Mouse (Mus musculus) layer of hippocampus, postnatal 10 days (tissue): ENCODE data around the gene Slc12a7. TPM values are rescaled to one million over a fixed set of nuclear protein-coding genes. Genes with fewer than 3 reads are reported as not detected.
"Not testable (repeated sequence)": the region's sequence is repeated elsewhere in the genome, so short reads cannot be mapped to it uniquely, and the experiment has no call there.

ENCODE experiments used
- DNase-seq, 2 experiments: peaks; one replicate each; pipeline ENCODE4 v3.0.0; 2021; ENCODE audit warnings: low spot score in 2 of 2
- total RNA-seq, 2 experiments: library from RNA; stranded (reverse); gene quantifications; 2 replicates each; pipeline ENCODE4 v1.2.3; 2021

Slc12a7 gene
- total RNA-seq, 2 experiments from 2014 or later, result 9.0 to 10.4 TPM

- DNase-seq, result no peak
Observed at GRCm38 (mm10) chr13:73714020-73714419, 18.9 kb upstream of the Slc12a7 start.

- DNase-seq, result peak; percentile 88 to 90
Observed at GRCm38 (mm10) chr13:73718225-73718624, 14.7 kb upstream of the Slc12a7 start.

- no peak for DNase-seq
Observed at GRCm38 (mm10) chr13:73720241-73720640, 12.7 kb upstream of the Slc12a7 start.

GRCm38 (mm10) chr13:73723081-73723668, 9.7 kb upstream of the Slc12a7 start:
- DNase-seq, result peak; percentile 64 to 68

- no peak for DNase-seq
Observed at GRCm38 (mm10) chr13:73725315-73725714, 7.6 kb upstream of the Slc12a7 start.

GRCm38 (mm10) chr13:73727621-73728025, 5.3 kb upstream of the Slc12a7 start:
- DNase-seq, result no peak

- no peak for DNase-seq
Observed at GRCm38 (mm10) chr13:73728633-73729032, 4.3 kb upstream of the Slc12a7 start.

- DNase-seq, result no peak
Observed at GRCm38 (mm10) chr13:73730913-73731312, 2.0 kb upstream of the Slc12a7 start.

GRCm38 (mm10) chr13:73732235-73732634, 659 bp upstream of the Slc12a7 start:
- no peak for DNase-seq

- DNase-seq, result no peak
Observed at GRCm38 (mm10) chr13:73734379-73734778, 1.5 kb downstream of the Slc12a7 start.

GRCm38 (mm10) chr13:73735270-73735669, 2.4 kb downstream of the Slc12a7 start:
- DNase-seq, result no peak

- no peak for DNase-seq
Observed at GRCm38 (mm10) chr13:73735928-73736327, 3.0 kb downstream of the Slc12a7 start.

- no peak for DNase-seq
Observed at GRCm38 (mm10) chr13:73736943-73737342, 4.0 kb downstream of the Slc12a7 start.

- not testable (repeated sequence) for DNase-seq
Observed at GRCm38 (mm10) chr13:73740399-73740944, 7.6 kb downstream of the Slc12a7 start.

- no peak for DNase-seq
Observed at GRCm38 (mm10) chr13:73742944-73743343, 10.1 kb downstream of the Slc12a7 start.

- DNase-seq, result no peak
Observed at GRCm38 (mm10) chr13:73743662-73744061, 10.8 kb downstream of the Slc12a7 start.

- no peak for DNase-seq
Observed at GRCm38 (mm10) chr13:73748663-73749440, 16.0 kb downstream of the Slc12a7 start.

GRCm38 (mm10) chr13:73750435-73750834, 17.5 kb downstream of the Slc12a7 start:
- no peak for DNase-seq

- DNase-seq, result no peak
Observed at GRCm38 (mm10) chr13:73751284-73751683, 18.4 kb downstream of the Slc12a7 start.

- DNase-seq, result no peak
Observed at GRCm38 (mm10) chr13:73755809-73756208, 22.9 kb downstream of the Slc12a7 start.

- no peak for DNase-seq
Observed at GRCm38 (mm10) chr13:73756916-73757315, 24.0 kb downstream of the Slc12a7 start.

- no peak for DNase-seq
Observed at GRCm38 (mm10) chr13:73757362-73757761, 24.5 kb downstream of the Slc12a7 start.
